Mouse (Mus musculus): ENCODE data around the gene 4921536K21Rik. TPM values are rescaled to one million over a fixed set of nuclear protein-coding genes. Genes with fewer than 3 reads are reported as not detected.
A peak's percentile ranks its signal among the peaks of the same experiment; 100 is the strongest.

4921536K21Rik gene
- total RNA-seq, 2 experiments from 2014 or later: 0.54 to 0.92 TPM

DNA sequence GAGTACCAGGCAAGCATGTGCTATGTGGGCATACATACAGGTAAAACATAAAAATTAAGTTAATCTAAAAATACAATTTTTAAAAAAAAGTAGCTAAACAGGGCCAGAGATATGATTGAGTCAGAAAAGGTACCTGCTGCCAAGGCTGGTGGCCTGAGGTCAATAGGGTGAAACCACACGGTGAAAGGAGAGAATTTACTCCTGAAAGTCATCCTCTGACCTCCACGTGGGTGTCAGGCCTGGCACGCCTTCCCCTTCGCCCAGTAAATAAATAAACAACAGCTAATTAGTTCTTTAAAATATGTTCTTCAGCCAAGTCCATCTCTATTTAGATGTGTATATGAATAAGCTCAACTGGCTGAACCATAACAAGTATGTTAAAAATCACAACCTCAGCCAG, 34.5 kb downstream of the 4921536K21Rik start:
- intact Hi-C loops (cut with DNase I): no loop called here
- no peak for DNase-seq

- intact Hi-C loops (cut with DNase I): no loop called here
These were observed 35.1 kb downstream of the 4921536K21Rik start for GRCm38 (mm10) chr11:3859778-3860177.

DNA sequence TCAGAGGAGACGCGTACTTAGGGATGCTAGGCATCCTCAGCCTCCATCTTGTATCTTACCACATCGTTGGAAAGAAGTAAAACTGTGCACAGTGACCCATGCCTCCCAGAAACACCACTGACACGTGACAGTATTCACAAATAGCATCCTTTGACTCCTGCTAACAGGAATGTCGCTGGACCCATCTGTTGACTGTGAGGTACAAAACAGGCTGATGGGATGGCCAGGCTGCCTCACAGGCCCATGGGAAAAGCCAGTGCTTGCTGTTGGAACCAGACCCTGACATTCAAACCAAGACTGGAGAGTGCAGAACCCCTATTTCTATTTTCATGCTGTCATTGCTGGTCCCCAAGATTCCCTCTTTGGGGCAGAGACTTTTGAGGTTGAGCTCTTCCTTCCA, 37.0 kb downstream of the 4921536K21Rik start:
- DNase-seq: no peak
- intact Hi-C loops (cut with DNase I): no loop called here

More at GRCm38 (mm10) chr11:3859778-3860177, 35.1 kb downstream of the 4921536K21Rik start:
- DNase-seq: no peak

DNA sequence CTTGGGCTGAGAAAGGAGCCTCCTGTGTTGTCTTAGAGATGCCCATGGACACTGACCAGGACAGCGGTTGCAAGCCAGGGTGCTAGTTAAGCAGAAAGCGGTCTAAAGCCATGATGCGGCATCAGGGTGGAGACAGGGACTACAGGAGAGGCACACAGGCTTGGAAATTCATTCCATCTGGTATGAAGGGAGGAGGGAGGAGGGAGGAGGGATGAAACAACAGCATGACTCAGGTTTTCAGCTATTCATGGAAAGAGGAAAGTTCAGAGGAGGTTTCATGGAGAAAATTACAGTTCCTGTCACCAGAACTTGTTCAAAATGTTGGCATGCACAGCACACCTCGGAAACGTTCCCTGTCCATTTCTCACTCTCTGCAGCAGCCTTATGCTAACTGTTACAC, 39.1 kb downstream of the 4921536K21Rik start:
- intact Hi-C loops (cut with DNase I): no loop called here
- no peak for DNase-seq

DNA sequence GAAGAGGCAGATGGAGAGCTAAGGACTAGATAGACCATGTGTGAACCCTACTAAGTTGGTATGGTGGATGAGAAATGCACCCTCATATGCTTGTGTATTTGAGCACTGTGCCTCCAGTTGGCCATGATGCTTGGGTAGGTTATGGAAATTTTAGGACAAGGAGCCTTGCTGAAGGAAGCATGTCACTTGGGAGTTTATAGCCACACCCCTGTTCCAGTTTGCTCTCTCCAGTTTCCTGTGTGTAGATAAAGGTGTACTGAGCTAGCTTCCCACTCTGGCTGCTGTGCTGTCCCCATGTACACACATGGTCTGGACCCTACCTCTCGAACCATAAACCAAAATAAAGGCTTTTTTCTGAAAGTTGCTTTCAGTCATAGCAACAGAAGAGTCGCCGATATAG, 40.7 kb downstream of the 4921536K21Rik start:
- DNase-seq: no peak
- intact Hi-C loops (cut with DNase I): no loop called here

DNA sequence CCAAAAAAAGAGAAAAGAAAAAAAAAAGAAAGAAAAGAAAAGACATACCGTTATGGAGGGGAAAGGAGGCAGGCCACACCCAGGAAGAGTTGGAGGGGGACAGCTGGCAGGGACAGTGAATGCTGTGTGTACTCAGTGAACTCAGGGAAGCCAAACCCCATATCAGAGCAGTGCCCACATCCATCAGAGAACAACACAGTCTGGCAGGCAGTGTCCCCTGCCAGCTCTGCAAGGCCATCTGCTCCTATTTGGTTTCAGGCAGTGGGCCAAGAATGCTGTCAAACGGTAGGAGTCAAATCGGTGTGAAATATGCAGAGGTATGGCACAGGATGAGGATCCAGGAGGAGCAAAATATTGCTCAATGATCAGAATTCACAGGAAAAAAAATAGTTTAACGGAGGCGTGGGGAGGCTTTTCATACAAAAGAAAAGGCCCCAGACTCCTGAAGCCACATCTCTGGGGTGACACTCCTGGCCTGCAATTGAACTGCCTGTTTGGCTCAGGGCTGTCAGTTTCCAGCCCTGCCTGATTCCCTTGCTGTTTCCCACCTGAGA, 41.3 kb downstream of the 4921536K21Rik start:
- intact Hi-C loops (cut with DNase I): no loop called here
- DNase-seq: peak; percentile 20 to 42

GRCm38 (mm10) chr11:3853031-3853430, 41.9 kb downstream of the 4921536K21Rik start:
- no peak for DNase-seq
- intact Hi-C loops (cut with DNase I): no loop called here

GRCm38 (mm10) chr11:3851872-3852271, 43.0 kb downstream of the 4921536K21Rik start:
- intact Hi-C loops (cut with DNase I): no loop called here
- no peak for DNase-seq

DNA sequence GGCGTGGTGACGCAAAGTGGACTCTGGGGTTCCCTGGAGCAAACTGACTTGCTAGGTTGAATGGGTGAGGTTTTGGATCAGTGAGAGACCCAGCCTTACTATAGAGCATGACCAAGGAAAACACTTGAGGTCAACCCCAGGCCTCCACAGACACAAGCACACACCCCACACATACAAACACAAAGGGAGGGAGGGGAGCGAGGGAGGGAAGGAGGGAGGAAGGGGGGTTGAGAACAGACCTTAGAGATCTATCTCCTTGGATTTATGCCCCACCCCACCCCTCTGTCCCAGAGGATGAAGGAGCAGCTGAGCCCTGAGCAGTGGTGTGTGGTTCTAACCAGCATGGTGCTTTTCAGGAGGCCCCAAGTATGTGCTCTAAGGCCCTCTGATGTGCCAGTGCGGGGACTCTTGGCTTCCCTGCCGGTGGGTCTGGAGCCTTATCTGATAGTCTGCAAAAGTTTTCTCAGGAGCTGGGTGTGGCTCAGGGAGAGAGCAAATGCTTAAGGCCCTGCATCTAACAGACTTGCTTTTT, 44.1 kb downstream of the 4921536K21Rik start:
- intact Hi-C loops (cut with DNase I): no loop called here
- no peak for DNase-seq

- DNase-seq: no peak
- intact Hi-C loops (cut with DNase I): no loop called here
These were observed 44.6 kb downstream of the 4921536K21Rik start for GRCm38 (mm10) chr11:3850315-3850614.

DNA sequence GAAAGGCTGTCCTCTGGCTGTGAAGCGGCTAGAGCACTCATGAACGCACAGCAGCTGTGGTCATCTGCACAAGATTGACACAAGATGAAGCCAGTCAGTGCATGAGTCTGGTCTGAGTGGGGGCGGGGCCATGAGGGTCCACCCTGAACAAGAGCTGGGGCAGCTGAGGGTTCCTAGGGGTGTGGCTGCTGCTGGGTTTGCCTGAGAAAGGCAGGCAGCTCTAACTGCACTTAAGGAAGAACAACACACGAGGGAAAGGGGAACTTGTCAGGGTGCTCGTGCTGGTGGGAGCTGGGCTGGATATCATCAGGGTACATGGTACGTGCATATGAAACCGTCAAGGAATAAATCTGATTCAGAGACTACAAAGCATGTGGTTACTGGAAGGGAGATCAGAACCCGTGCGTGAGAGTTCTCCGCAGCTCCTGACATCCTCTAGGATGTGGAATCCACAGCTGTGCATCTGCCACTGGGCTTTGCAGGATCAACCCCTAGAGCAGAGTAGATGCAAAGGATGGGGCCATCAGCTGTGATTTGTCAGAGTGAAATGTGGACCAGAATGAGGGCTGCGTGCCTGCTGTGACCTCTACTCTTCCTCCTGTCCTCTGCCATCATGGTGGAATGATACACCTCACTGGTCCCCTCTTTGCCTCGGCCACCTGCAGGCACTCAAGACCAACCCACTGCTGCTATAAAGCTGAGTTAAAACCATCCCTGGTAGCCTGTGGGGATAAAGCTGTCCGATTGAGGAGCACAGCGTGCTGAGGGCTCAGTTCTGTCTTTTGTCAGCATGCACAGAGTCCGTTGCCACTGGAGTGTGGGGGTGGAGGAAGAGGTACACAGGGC, 45.2 kb downstream of the 4921536K21Rik start:
- intact Hi-C loops (cut with DNase I): no loop called here
- DNase-seq: no peak

GRCm38 (mm10) chr11:3846351-3846750, 48.5 kb downstream of the 4921536K21Rik start:
- no peak for DNase-seq
- intact Hi-C loops (cut with DNase I): no loop called here

DNA sequence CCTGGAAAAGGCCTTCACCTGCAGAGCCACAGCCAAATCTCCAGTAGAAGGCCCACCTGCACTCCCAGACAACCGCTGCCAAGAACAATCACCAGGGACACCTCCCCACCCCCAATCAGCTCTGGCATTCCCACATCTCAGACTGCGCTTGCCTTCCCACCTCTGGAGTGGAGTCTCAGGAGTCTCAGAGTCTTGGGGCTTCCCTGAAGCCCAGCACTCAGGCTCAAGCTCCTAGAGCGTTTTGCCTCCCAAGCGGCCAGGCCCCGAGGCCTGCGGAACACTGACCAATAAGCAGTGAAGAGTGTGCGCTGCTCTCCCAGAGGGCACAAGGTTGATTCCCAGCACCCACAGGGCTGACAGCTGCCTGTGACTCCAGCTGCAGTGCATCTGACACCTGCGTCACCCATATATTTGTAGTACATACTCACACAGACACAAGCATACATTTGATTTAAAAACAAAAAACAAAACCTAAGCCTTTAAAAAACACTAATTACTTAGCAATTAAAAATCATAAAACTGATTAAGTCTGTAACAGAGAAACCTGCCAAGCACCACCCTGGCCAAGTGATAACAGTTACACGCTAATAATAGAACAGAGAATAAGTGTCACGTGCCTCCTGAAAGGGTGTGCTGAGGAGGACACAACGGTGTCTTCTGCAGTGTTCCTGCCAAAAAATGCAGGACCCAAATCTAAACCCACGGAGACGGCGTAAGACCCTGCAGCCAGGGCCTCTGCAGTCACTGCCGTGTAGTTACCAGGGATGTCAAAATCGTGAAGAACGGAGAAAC, 50.8 kb downstream of the 4921536K21Rik start:
- intact Hi-C loops (cut with DNase I): no loop called here
- peak in 1 of 2 experiments; percentile 40 for DNase-seq

Other genes starting within 250 kb of the 4921536K21Rik start
- 10 to 100 TPM; 18.7 to 22.0 TPM for gene Morc2a, start 245.9 kb downstream of the 4921536K21Rik start, total RNA-seq (2021)
- 10 to 100 TPM; 14.1 to 14.3 TPM for gene Osbp2, start 31.2 kb downstream of the 4921536K21Rik start, total RNA-seq (2021)
- gene Dusp18, start 142 bp upstream of the 4921536K21Rik start, total RNA-seq (2021): 10 to 100 TPM; 28.3 to 48.8 TPM
- gene Slc35e4, start 19.6 kb upstream of the 4921536K21Rik start, total RNA-seq (2021): 1 to 10 TPM; 5.3 to 5.5 TPM
- 10 to 100 TPM; 43.7 to 52.1 TPM for gene Tcn2, start 37.1 kb upstream of the 4921536K21Rik start, total RNA-seq (2021)
- 10 to 100 TPM; 27.9 to 29.2 TPM for gene Pes1, start 68.9 kb upstream of the 4921536K21Rik start, total RNA-seq (2021)
- gene 4930556J24Rik, start 81.7 kb upstream of the 4921536K21Rik start, total RNA-seq (2021): not detected
- gene Gal3st1, start 88.5 kb upstream of the 4921536K21Rik start, total RNA-seq (2021): under 1 TPM; 0.19 to 0.22 TPM
- under 1 TPM; 0.36 to 0.57 TPM for gene Sec14l4, start 136.4 kb upstream of the 4921536K21Rik start, total RNA-seq (2021)
- not detected for gene Sec14l3, start 169.7 kb upstream of the 4921536K21Rik start, total RNA-seq (2021)
- gene Mtfp1, start 200.3 kb upstream of the 4921536K21Rik start, total RNA-seq (2021): 100 to 1,000 TPM; 115 to 136 TPM
- gene Sec14l2, start 228.3 kb upstream of the 4921536K21Rik start, total RNA-seq (2021): under 1 TPM; 0.69 to 0.87 TPM
- gene Rnf215, start 240.1 kb upstream of the 4921536K21Rik start, total RNA-seq (2021): 10 to 100 TPM; 14.0 to 15.1 TPM